ENCODE assay signal across 8 mouse cellular contexts in the genomic region with DNA sequence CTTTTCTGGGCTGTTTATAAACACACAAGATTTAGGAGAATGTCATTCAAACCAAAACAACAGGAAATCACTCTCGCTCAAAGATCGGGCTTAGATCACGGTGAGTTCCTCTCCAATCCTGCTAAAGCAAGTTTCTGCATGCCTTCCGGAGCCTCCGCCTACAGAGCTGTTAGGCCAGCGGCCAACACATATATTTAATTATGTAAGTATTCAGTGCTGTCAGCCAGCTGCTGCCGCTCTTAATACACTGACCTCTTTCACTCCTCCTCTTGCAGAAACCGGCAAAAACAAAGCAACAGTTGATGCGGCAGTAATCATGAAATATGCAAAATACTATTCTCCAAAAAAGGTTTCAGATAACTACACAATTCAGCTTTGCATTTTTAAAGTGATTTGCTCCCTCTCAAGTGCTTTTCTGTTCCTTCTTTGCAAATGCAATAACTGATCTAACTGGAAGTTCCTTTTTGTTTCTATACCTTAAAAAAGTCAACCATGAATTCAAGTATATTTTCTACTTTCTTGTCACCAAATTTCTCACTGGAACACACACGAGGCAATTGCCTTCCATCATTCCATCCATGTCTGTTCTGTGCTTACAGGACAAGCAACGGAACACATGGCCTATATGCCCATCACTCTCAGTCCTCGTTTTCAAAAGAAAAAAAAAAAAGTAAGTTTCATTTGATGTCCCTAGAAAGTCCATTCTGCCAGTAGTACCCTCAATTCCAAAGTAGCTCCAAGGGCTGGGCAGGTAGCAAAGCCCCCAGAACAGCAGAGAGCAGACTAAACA.
DNase-seq lines count a peak whose midpoint lies in the region; ATAC-seq and TF ChIP-seq lines count a peak whose summit lies in the region.

No protein-coding gene starts in this region.

- peak overlapping the region; percentile 33 for H3K4me2 ChIP-seq in embryonic facial prominence, embryonic 15.5 days (replicated peaks)
- peak overlapping the region; percentile 13; the same call in 1 of the 2 replicates for H3K4me2 ChIP-seq in hindbrain, embryonic 13.5 days

- TF ChIP-seq CTCF in gastrocnemius, adult 2 months (IDR thresholded peaks at IDR 0.05): no peak

- DNase-seq in gastrocnemius, adult 2 months: no peak
- no peak for DNase-seq in gastrocnemius, adult 8-10 months (ENCODE audit: low spot score in 2 of 2)
- DNase-seq in left cerebral cortex, adult 18-20 months (ENCODE audit: low spot score in 2 of 2): peak; percentile 22 to 57
- peak; percentile 73 for DNase-seq in mesoderm, embryonic 11.5 days (ENCODE audit: low read depth, low spot score)
- peak; percentile 21 for DNase-seq in thymus, postnatal 25 days

- H3K27me3 ChIP-seq in embryonic facial prominence, embryonic 15.5 days: no peaks in the 10 kb centered on the region
- no peaks in the 10 kb centered on the region for H3K27me3 ChIP-seq in hindbrain, embryonic 13.5 days

- intact Hi-C loops in gastrocnemius, adult 2 months (cut with DNase I): no loop called here

- H3K36me3 ChIP-seq in embryonic facial prominence, embryonic 15.5 days: no peaks in the 10 kb centered on the region
- no peaks in the 10 kb centered on the region for H3K36me3 ChIP-seq in hindbrain, embryonic 13.5 days

- H3K9me3 ChIP-seq in embryonic facial prominence, embryonic 15.5 days (replicated peaks): no peaks in the 10 kb centered on the region
- H3K9me3 ChIP-seq in hindbrain, embryonic 13.5 days: no peaks in the 10 kb centered on the region

- no peak overlapping the region for H3K27ac ChIP-seq in gastrocnemius, adult 2 months
- H3K27ac ChIP-seq in embryonic facial prominence, embryonic 15.5 days (replicated peaks): peak overlapping the region; percentile 72
- H3K27ac ChIP-seq in hindbrain, embryonic 13.5 days: peak overlapping the region; percentile 70

- 11% methylated on average over 12 of the region's 12 CpGs for WGBS in embryonic facial prominence, embryonic 15.5 days
- WGBS in hindbrain, embryonic 13.5 days: 14% methylated on average over 12 of the region's 12 CpGs

- ATAC-seq in CD4-positive, CD25-positive, alpha-beta regulatory T cell, adult 4 months: peak; percentile 86
- peak; percentile 80 for ATAC-seq in embryonic facial prominence, embryonic 15.5 days (ENCODE audit: insufficient number of reproducible peaks, low FRiP score, low TSS enrichment, low read depth)
- peak; percentile 77 for ATAC-seq in hindbrain, embryonic 13.5 days (ENCODE audit: low FRiP score)

- peaks cover 10% of the 10 kb centered on the region for H3K4me1 ChIP-seq in embryonic facial prominence, embryonic 15.5 days
- H3K4me1 ChIP-seq in hindbrain, embryonic 13.5 days (replicated peaks): peaks cover 34% of the 10 kb centered on the region

- peak overlapping the region; percentile 41 for H3K4me3 ChIP-seq in gastrocnemius, adult 2 months
- peak overlapping the region; percentile 5; the same call in 1 of the 2 replicates for H3K4me3 ChIP-seq in embryonic facial prominence, embryonic 15.5 days (replicated peaks)
- no peak overlapping the region for H3K4me3 ChIP-seq in hindbrain, embryonic 13.5 days

- H3K9ac ChIP-seq in embryonic facial prominence, embryonic 15.5 days: no peak overlapping the region
- H3K9ac ChIP-seq in hindbrain, embryonic 13.5 days: no peak overlapping the region

Comparison
In these comparisons a context has a peak if more than half of its experiments do, and no peak if none do; other contexts are left out.
1. DNase-seq: peak in left cerebral cortex, adult 18-20 months (2 of 2), mesoderm, embryonic 11.5 days (single experiment) and thymus, postnatal 25 days (single experiment); none in gastrocnemius, adult 2 months (single experiment) and gastrocnemius, adult 8-10 months (0 of 2).
2. Peak in every context shown above with its lines, with median percentiles within 50 percentile points of each other: ATAC-seq.